Mouse (Mus musculus) hindbrain, embryonic 11.5 days (tissue): Measurements from ENCODE around the gene Abcb6. TPM values are rescaled to one million over a fixed set of nuclear protein-coding genes. Genes with fewer than 3 reads are reported as not detected.

ENCODE experiments used
- ATAC-seq: fragments of 200-750 bp; cut with Nextera tagmentation; 2 replicates; pipeline ENCODE4 v1.8.0; 2017; ENCODE audit warnings: mild to moderate bottlenecking, moderate TSS enrichment, moderate library complexity; ENCODE audit not compliant: low FRiP score
- DNase-seq: peaks from one replicate; pipeline ENCODE4 v3.0.0-alpha.2; 2015; ENCODE audit warnings: low spot score
- H3K27ac ChIP-seq: fragments of 300-500 bp; sonication (generic); 2 replicates; pipeline ENCODE4 v1.5.1; 2014; ENCODE audit warnings: mild to moderate bottlenecking, low read depth, low read length
- H3K27me3 ChIP-seq: fragments of 300-500 bp; sonication (generic); 2 replicates; pipeline ENCODE4 v1.6.1; 2014; ENCODE audit warnings: mild to moderate bottlenecking, low read length, moderate library complexity, mixed read lengths; ENCODE audit not compliant: control insufficient read depth, insufficient read depth
- H3K36me3 ChIP-seq: fragments of 300-500 bp; sonication (generic); 2 replicates; pipeline ENCODE4 v1.6.1; 2014; ENCODE audit warnings: mild to moderate bottlenecking, low read length, moderate library complexity, mixed read lengths; ENCODE audit not compliant: control insufficient read depth, insufficient read depth
- H3K4me1 ChIP-seq: fragments of 300-500 bp; sonication (generic); replicated peaks from 2 replicates; pipeline ENCODE4 v1.6.1; 2014; ENCODE audit warnings: low read length, mixed read lengths; ENCODE audit not compliant: control insufficient read depth, insufficient read depth
- H3K4me2 ChIP-seq: fragments of 300-500 bp; sonication (generic); replicated peaks from 2 replicates; pipeline ENCODE4 v1.6.1; 2014; ENCODE audit warnings: mild to moderate bottlenecking, low read depth, low read length
- H3K4me3 ChIP-seq: fragments of 300-500 bp; sonication (generic); 2 replicates; pipeline ENCODE4 v1.5.1; 2014; ENCODE audit warnings: low read depth, low read length
- H3K9ac ChIP-seq: fragments of 300-500 bp; sonication (generic); 2 replicates; pipeline ENCODE4 v1.6.1; 2014; ENCODE audit warnings: low read depth, low read length
- H3K9me3 ChIP-seq: fragments of 300-500 bp; sonication (generic); 2 replicates; pipeline ENCODE4 v1.6.1; 2016; ENCODE audit warnings: low read length; ENCODE audit not compliant: control insufficient read depth
- WGBS: fragments of 180-500 bp; shearing (Covaris S2); extraction: QIAGEN DNeasy Blood & Tissue Kit; methylation state at CpG from one replicate; pipeline ENCODE4 v1.1.7; 2014; 5-methylcytosine and 5-hydroxymethylcytosine counted together
- polyA plus RNA-seq: library from polyadenylated mRNA; unstranded; fragments of >200 nt; fragmentation: Nextera tagmentation; extraction: Ambion mirVana; gene quantifications from 2 replicates; pipeline ENCODE4 v1.2.1, GENCODE M21; 2014

The Abcb6 gene
- polyA plus RNA-seq, 1 experiment from 2014 or later, result 21.8 TPM

DNA sequence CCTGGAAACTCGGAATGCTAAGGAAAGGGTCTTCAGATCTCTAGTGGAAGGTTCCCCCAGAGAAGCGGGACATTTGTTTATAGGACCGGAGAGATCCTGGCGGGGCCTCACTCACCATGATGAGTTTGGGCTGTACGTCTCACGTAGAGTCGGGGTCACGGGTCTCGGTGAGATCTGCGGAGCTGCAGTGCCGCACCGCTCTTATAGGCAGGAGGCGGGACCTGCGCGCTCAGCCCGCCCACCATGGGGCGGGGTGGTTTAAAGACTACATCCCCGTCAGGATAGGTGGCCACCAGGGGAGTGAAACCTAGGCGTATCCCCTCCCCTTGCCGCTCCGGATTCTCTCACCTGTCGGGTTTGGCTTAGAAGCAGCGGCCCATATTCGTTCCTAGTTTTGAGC, 38.9 kb upstream of the Abcb6 start:
- WGBS, result under 1% methylated on average over 24 of the region's 24 CpGs
- Histone ChIP-seq H3K36me3 (0 out of 2 replicates have a peak, but pooled peaks cover 2% of the 10 kb centered on the region), H3K4me3 (peak overlapping the region; percentile 46), H3K9me3 (no peaks in the 10 kb centered on the region), H3K27me3 (peaks cover 46% of the 10 kb centered on the region), H3K27ac (no peak overlapping the region), H3K4me1 (peaks cover 5% of the 10 kb centered on the region), H3K9ac (peak overlapping the region; percentile 42; the same call in 1 of the 2 replicates), H3K4me2 (peak overlapping the region; percentile 92)
- DNase-seq, result peak; percentile 79
- ATAC-seq, result peak; percentile 79

- ATAC-seq (peak; percentile 52; the same call in 1 of the 2 replicates), DNase-seq (peak; percentile 39)
- Histone ChIP-seq H3K4me2 (peak overlapping the region; percentile 92), H3K9ac (no peak overlapping the region), H3K4me1 (peaks cover 5% of the 10 kb centered on the region), H3K36me3 (0 out of 2 replicates have a peak, but pooled peaks cover 2% of the 10 kb centered on the region), H3K27me3 (peaks cover 46% of the 10 kb centered on the region), H3K9me3 (no peaks in the 10 kb centered on the region), H3K4me3 (peak overlapping the region; percentile 46), H3K27ac (no peak overlapping the region)
- under 1% methylated on average over 38 of the region's 38 CpGs for WGBS
These were observed 38.2 kb upstream of the Abcb6 start for GRCm38 (mm10) chr1:75218227-75219001.

DNA sequence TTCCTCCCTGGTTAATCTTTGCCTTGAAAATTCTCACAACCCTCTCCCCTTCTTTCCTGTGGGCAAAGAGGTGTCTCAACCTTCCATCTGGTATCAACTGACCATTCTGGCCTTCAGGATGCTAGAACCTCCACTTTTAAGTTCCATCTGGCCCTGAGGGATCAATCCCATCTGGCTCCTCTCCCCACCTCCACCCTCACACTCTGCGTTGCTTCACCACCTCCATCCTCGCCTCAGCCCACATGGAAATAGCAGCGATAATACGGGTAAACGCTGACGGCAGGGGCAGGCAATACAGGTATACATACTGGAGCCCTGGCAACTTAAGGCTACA, 37.7 kb upstream of the Abcb6 start:
- no peak overlapping the region for H3K27ac ChIP-seq
- H3K4me3 ChIP-seq, result no peak overlapping the region
- H3K9ac ChIP-seq, result no peak overlapping the region
- peaks cover 5% of the 10 kb centered on the region for H3K4me1 ChIP-seq
- ATAC-seq (no peak), DNase-seq (peak; percentile 10)
- H3K4me2 ChIP-seq, result no peak overlapping the region; the same call in 1 of the 2 replicates
- 0 out of 2 replicates have a peak, but pooled peaks cover 2% of the 10 kb centered on the region for H3K36me3 ChIP-seq
- H3K9me3 ChIP-seq, result no peaks in the 10 kb centered on the region
- WGBS, result 6% methylated on average over 6 of the region's 6 CpGs
- peaks cover 46% of the 10 kb centered on the region for H3K27me3 ChIP-seq

- H3K27me3 ChIP-seq, result peaks cover 46% of the 10 kb centered on the region
- no peak overlapping the region for H3K9ac ChIP-seq
- ATAC-seq (no peak), DNase-seq (no peak)
- H3K4me1 ChIP-seq, result peaks cover 7% of the 10 kb centered on the region
- H3K4me3 ChIP-seq, result no peak overlapping the region
- 0 out of 2 replicates have a peak, but pooled peaks cover 2% of the 10 kb centered on the region for H3K36me3 ChIP-seq
- H3K9me3 ChIP-seq, result no peaks in the 10 kb centered on the region
- H3K4me2 ChIP-seq, result no peak overlapping the region
- WGBS, result 83% methylated on average over 13 of the region's 13 CpGs
- no peak overlapping the region for H3K27ac ChIP-seq
These were observed 36.8 kb upstream of the Abcb6 start for GRCm38 (mm10) chr1:75216797-75217585.

GRCm38 (mm10) chr1:75215785-75216184, 35.6 kb upstream of the Abcb6 start:
- no peak overlapping the region for H3K4me3 ChIP-seq
- no peak for ATAC-seq
- H3K9ac ChIP-seq, result no peak overlapping the region
- DNase-seq, result no peak
- H3K4me1 ChIP-seq, result peaks cover 10% of the 10 kb centered on the region
- WGBS, result 95% methylated on average over 9 of the region's 9 CpGs
- peaks cover 43% of the 10 kb centered on the region for H3K27me3 ChIP-seq
- no peak overlapping the region for H3K27ac ChIP-seq
- H3K36me3 ChIP-seq, result 0 out of 2 replicates have a peak, but pooled peaks cover 2% of the 10 kb centered on the region
- no peak overlapping the region for H3K4me2 ChIP-seq
- H3K9me3 ChIP-seq, result no peaks in the 10 kb centered on the region

- H3K27ac ChIP-seq, result no peak overlapping the region
- H3K4me2 ChIP-seq, result no peak overlapping the region
- H3K27me3 ChIP-seq, result peaks cover 34% of the 10 kb centered on the region
- no peak overlapping the region for H3K4me3 ChIP-seq
- no peak for ATAC-seq
- no peak overlapping the region for H3K9ac ChIP-seq
- no peak for DNase-seq
- WGBS, result 80% methylated on average over 5 of the region's 5 CpGs
- 0 out of 2 replicates have a peak, but pooled peaks cover 2% of the 10 kb centered on the region for H3K36me3 ChIP-seq
- H3K4me1 ChIP-seq, result peaks cover 10% of the 10 kb centered on the region
- no peaks in the 10 kb centered on the region for H3K9me3 ChIP-seq
These were observed 34.7 kb upstream of the Abcb6 start for GRCm38 (mm10) chr1:75214886-75215285.

DNA sequence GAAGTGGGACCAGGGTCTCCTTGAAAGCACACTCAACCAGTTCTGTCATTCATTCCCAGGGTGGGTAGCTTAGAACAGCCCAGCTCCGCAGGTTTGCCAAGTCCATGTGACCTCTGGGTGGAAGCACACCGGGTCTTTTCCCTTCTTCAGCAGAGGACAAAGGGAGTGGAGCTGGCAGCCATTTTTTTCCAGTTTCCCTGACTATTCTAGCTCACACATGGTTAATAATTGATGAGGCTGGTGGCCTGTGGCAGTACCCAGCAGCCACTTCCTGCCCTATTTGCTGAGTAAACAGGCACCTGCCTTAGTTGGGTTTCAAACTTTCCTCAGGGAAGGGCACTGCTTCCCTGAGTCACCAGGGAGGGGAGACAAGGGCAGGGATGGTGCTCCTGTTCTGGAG, 34.2 kb upstream of the Abcb6 start:
- H3K36me3 ChIP-seq, result 0 out of 2 replicates have a peak, but pooled peaks cover 2% of the 10 kb centered on the region
- H3K4me2 ChIP-seq, result no peak overlapping the region
- ATAC-seq (no peak), DNase-seq (no peak)
- H3K9ac ChIP-seq, result no peak overlapping the region
- H3K9me3 ChIP-seq, result no peaks in the 10 kb centered on the region
- no peak overlapping the region for H3K4me3 ChIP-seq
- H3K27me3 ChIP-seq, result peaks cover 31% of the 10 kb centered on the region
- H3K4me1 ChIP-seq, result peaks cover 10% of the 10 kb centered on the region
- H3K27ac ChIP-seq, result no peak overlapping the region
- 84% methylated on average over 2 of the region's 2 CpGs for WGBS

DNA sequence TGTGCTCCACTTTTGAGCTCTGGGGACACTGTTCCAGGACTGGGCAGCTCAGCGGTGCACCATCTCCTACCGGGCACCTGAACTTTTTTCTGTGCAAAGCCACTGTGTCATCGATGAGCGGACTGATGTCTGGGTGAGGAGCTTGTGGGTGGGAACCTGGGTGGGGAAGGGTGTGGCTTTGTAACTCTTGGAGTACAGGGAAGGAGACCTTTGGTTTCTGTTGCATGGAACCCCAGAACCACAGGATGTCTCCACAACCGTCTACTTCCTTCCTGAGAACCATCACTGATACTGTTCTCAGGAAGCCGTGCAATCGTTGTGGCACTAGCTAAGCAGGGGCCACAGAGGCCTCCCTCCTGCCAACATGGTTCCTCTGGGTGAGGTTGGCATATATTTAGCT, 32.9 kb upstream of the Abcb6 start:
- WGBS, result 95% methylated on average over 7 of the region's 7 CpGs
- Histone ChIP-seq H3K36me3 (0 out of 2 replicates have a peak, but pooled peaks cover 2% of the 10 kb centered on the region), H3K4me1 (peaks cover 5% of the 10 kb centered on the region), H3K27me3 (peaks cover 22% of the 10 kb centered on the region), H3K4me3 (no peak overlapping the region), H3K9ac (no peak overlapping the region), H3K9me3 (no peaks in the 10 kb centered on the region), H3K4me2 (no peak overlapping the region), H3K27ac (no peak overlapping the region)
- ATAC-seq, result no peak
- no peak for DNase-seq
